ENCODE assay signal across 8 mouse cellular contexts in the genomic region with DNA sequence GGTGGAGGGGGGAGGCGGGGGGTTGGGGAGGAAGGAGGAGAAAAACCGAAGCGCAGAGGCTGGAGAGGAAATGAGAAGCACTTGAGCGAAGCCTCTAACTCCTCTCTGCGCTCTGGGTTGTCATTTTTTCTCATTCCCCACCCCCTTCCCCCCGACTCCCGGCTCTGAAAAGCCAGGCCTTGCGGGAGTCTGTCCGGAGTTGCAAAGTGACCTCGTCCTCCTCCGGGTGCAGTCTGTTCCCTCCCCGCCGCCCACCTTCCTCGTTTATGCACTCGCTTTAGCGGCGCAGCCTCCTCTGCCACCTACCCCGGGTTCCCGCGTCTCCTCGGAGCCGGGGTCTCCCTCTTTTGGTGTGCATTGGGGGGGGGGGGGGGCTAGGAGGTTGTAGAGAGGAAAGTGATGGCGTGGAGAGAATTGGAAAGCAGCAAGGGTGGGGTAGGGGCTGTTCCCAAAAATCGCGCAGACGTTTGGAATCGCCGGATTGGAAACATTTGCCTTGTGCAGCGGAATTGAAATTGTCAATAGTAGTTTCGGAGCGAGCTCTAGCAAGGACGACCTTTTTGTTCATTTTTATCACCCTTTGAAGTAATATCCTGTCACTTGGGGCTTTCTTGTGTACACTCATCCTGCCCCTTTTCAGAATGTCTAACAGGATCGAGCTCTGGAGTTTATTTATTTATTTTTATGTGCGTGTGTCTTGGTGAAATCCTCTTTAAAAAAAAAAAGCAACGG. TPM values are rescaled to one million over a fixed set of nuclear protein-coding genes. Genes with fewer than 3 reads are reported as not detected.
A peak's percentile ranks its signal among the peaks of the same experiment; 100 is the strongest.
DNase-seq lines count a peak whose midpoint lies in the region; ATAC-seq and TF ChIP-seq lines count a peak whose summit lies in the region.

No protein-coding gene starts in this region.

- H3K79me2 ChIP-seq in heart, adult 2 months (replicated peaks; ENCODE audit: control insufficient read depth, insufficient read depth, low read length) = no peaks in the 10 kb centered on the region

- H3K4me1 ChIP-seq in heart, adult 2 months (ENCODE audit: control insufficient read depth, insufficient read depth, low read length) = peaks cover 5% of the 10 kb centered on the region
- peaks cover 14% of the 10 kb centered on the region for H3K4me1 ChIP-seq in heart, embryonic 16.5 days (ENCODE audit: control insufficient read depth, insufficient read depth, low read length)
- H3K4me1 ChIP-seq in limb, embryonic 15.5 days = peaks cover 35% of the 10 kb centered on the region

- peak in 1 of 2 experiments; percentile 34 for DNase-seq in heart, adult 2 months
- no peak for DNase-seq in heart, adult 8-10 months (ENCODE audit: low spot score)
- DNase-seq in brain, embryonic 14.5 days (ENCODE audit: low read depth) = peak; percentile 61
- peak; percentile 72 for DNase-seq in neural tube, embryonic 10.5 days (ENCODE audit: extremely low spot score, low spot score)
- DNase-seq in gastrocnemius, postnatal 14 days = no peak

- no peak overlapping the region for H3K27ac ChIP-seq in heart, adult 2 months
- no peak overlapping the region for H3K27ac ChIP-seq in heart, embryonic 16.5 days (ENCODE audit: low read length)
- no peak overlapping the region for H3K27ac ChIP-seq in limb, embryonic 15.5 days

- intact Hi-C loops in heart, adult 2 months (cut with DNase I) = no loop called here
- intact Hi-C loops in gastrocnemius, postnatal 14 days (cut with DNase I; ENCODE audit: low total_unique reads) = no loop called here

- no peak for TF ChIP-seq EP300 in heart, adult 2 months (IDR thresholded peaks at IDR 0.05; ENCODE audit: insufficient read depth, low read depth, low read length)

- WGBS in heart, adult 2 months = under 1% methylated on average over 33 of the region's 35 CpGs
- under 1% methylated on average over 35 of the region's 35 CpGs for WGBS in heart, embryonic 16.5 days
- WGBS in limb, embryonic 15.5 days = under 1% methylated on average over 35 of the region's 35 CpGs

- ATAC-seq in CD4-positive, CD25-positive, alpha-beta regulatory T cell, adult 4 months = peak; percentile 35
- no peak; the same call in 1 of the 2 replicates for ATAC-seq in heart, embryonic 16.5 days (replicated peaks; ENCODE audit: extremely low read depth, insufficient read depth, low FRiP score)
- peak; percentile 66 for ATAC-seq in limb, embryonic 15.5 days (ENCODE audit: insufficient number of reproducible peaks, low FRiP score, low TSS enrichment, low read depth)

- H3K4me2 ChIP-seq in heart, embryonic 16.5 days (ENCODE audit: low read depth, low read length) = peak overlapping the region; percentile 99
- peak overlapping the region; percentile 94 for H3K4me2 ChIP-seq in limb, embryonic 15.5 days

- H3K9me3 ChIP-seq in heart, embryonic 16.5 days (replicated peaks; ENCODE audit: control insufficient read depth, low read length) = 0 out of 2 replicates have a peak, but pooled peaks cover 4% of the 10 kb centered on the region
- H3K9me3 ChIP-seq in limb, embryonic 15.5 days = no peaks in the 10 kb centered on the region

- no peak overlapping the region for H3K9ac ChIP-seq in heart, adult 2 months (ENCODE audit: low read depth, low read length)
- H3K9ac ChIP-seq in heart, embryonic 16.5 days (ENCODE audit: low read length) = peak overlapping the region; percentile 70
- peak overlapping the region; percentile 23 for H3K9ac ChIP-seq in limb, embryonic 15.5 days

- no peak for TF ChIP-seq CTCF in heart, adult 2 months (IDR thresholded peaks at IDR 0.05)
- no peak for TF ChIP-seq CTCF in brain, embryonic 14.5 days (IDR thresholded peaks at IDR 0.05; ENCODE audit: borderline replicate concordance, extremely low read depth, insufficient read depth, insufficient read length)

- H3K36me3 ChIP-seq in heart, adult 2 months (ENCODE audit: control insufficient read depth, insufficient read depth, low read length) = no peaks in the 10 kb centered on the region
- H3K36me3 ChIP-seq in heart, embryonic 16.5 days (ENCODE audit: control insufficient read depth, insufficient read depth) = no peaks in the 10 kb centered on the region
- no peaks in the 10 kb centered on the region for H3K36me3 ChIP-seq in limb, embryonic 15.5 days

- peak overlapping the region; percentile 52 for H3K4me3 ChIP-seq in heart, adult 2 months
- H3K4me3 ChIP-seq in heart, embryonic 16.5 days (ENCODE audit: low read length) = peak overlapping the region; percentile 66
- peak overlapping the region; percentile 61 for H3K4me3 ChIP-seq in limb, embryonic 15.5 days

- peaks cover 23% of the 10 kb centered on the region for H3K27me3 ChIP-seq in heart, adult 2 months (ENCODE audit: control insufficient read depth, insufficient read depth, low read length)
- peaks cover 53% of the 10 kb centered on the region for H3K27me3 ChIP-seq in heart, embryonic 16.5 days (ENCODE audit: control insufficient read depth, insufficient read depth, low read length)
- H3K27me3 ChIP-seq in limb, embryonic 15.5 days = peaks cover 59% of the 10 kb centered on the region

- no peak for TF ChIP-seq POLR2A in heart, adult 2 months (IDR thresholded peaks at IDR 0.05; ENCODE audit: insufficient read depth, low read depth, low read length)
- TF ChIP-seq POLR2A in brain, embryonic 14.5 days (IDR thresholded peaks at IDR 0.05; ENCODE audit: borderline replicate concordance, extremely low read depth, insufficient read depth, insufficient read length, poor library complexity, severe bottlenecking) = no peak

RNA-seq across cellular contexts. Expression of gene Sfmbt2, which starts 2.6 kb away (rescaled TPM):
- under 1 TPM; 0.25 to 0.39 TPM for total RNA-seq in heart, adult 2 months (2021)
- polyA plus RNA-seq in heart, adult 2 months (2012; rRNA removed) = 0.06 and 0.12 TPM in 2 replicates
- under 1 TPM; 0.12 to 0.35 (median 0.32) TPM for total RNA-seq in heart, adult 8-10 months (2022)
- polyA plus RNA-seq in CD4-positive, CD25-positive, alpha-beta regulatory T cell, adult 4 months (2017; shearing (Covaris generic)) = 1 to 10 TPM; 2.9 to 3.2 TPM
- 1.9 and 2.9 TPM in 2 replicates for polyA plus RNA-seq in brain, embryonic 14.5 days (2012; rRNA removed)
- 1.2 and 1.3 TPM in 2 replicates for polyA plus RNA-seq in heart, embryonic 16.5 days (2015; fragmentation: Nextera tagmentation; extraction: Ambion mirVana)
- 1.9 and 2.3 TPM in 2 replicates for polyA plus RNA-seq in limb, embryonic 15.5 days (2015; fragmentation: Nextera tagmentation; extraction: Ambion mirVana)
- under 1 TPM; 0.31 to 0.40 TPM for total RNA-seq in gastrocnemius, postnatal 14 days (2021)

Comparison
In these comparisons a context has a peak if more than half of its experiments do, and no peak if none do; other contexts are left out.
1. DNase-seq: peak in brain, embryonic 14.5 days (single experiment) and neural tube, embryonic 10.5 days (single experiment); none in heart, adult 8-10 months (single experiment) and gastrocnemius, postnatal 14 days (single experiment).
2. Peak in every context shown above with its lines, with median percentiles within 50 percentile points of each other: H3K4me3 ChIP-seq.